Mouse (Mus musculus) induced T-regulatory cell, adult 2 months (primary cell): ENCODE results near the gene Relch.
A peak's percentile ranks its signal among the peaks of the same experiment; 100 is the strongest.
"Not testable (repeated sequence)": the region's sequence is repeated elsewhere in the genome, so short reads cannot be mapped to it uniquely, and the experiment has no call there.

Experiments used
- DNase-seq: peaks from one replicate; pipeline ENCODE4 v3.0.0-alpha.2; 2012; ENCODE audit warnings: low read depth

The Relch gene

DNA sequence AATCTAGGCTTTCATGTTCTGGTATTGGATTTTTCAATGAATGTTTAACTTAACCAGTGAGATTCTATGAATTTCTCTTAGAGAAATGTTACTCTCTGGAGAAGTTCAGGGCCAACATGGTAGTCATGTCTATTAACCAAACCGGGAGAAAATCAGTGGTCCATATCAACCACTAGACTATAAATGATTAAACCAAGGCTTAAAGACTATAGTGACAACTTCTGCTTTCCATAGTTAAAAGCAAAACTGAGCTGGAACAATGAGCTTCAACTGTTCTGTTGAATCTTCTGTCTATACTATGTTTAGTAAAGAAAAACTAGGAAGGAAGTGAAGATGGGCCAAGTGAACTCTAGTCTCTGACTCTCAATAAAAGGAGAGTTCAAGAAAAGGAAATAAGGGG is 82.8 kb downstream of the Relch start:
- DNase-seq: no peak

- DNase-seq: no peak
These were observed 83.4 kb downstream of the Relch start for GRCm38 (mm10) chr1:105746858-105747596.

DNA sequence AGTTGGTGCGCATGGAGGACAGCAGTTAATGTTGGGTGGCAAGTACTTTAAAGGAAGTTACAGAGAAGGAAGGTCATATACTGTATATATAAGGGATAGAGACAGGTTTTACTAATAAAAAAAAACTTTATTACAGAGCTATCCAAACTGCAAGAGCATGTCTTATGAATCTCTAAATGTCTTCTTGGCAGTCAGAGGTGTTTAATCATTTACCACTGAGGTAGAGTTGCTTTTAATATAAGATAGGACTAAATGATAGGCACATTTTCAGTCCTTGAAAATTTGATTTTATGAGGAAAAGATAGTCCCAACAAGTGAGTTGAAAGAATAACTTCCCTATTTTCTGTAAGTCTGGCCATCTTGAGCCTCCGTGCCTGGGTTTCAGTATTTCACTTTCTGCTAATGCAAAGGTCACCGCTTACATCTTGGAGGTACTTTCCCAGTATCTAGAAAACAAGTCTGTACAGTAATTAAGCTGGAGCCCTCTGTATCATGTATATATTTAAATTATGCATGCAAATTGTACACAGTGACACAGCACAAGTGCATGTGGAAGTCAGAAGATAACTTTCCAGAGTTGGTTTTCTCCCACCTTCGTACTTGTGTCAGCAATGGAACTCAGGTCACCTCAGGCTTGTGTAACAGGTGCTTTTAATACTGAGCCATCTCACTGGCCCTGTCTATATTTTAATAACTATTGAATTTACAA is 84.6 kb downstream of the Relch start:
- DNase-seq: no peak

DNA sequence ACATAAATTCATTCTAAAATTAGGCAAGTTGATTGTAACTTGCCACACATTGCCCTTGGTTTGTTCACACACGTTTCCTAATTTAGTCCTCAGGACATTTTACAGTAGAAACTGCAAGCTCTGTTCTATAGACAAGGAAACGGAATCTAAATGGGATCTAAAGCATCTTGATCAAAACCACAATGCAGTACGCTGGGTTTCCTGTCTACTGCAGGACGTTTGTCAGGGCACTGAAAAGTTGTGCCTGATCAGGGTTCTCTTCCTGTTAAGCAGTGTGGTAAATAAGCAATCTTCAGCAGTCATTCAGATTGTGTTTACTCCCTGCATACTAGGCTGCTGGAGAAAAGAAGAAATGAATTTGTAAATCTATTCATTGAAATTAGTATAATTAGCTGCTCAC is 88.5 kb downstream of the Relch start:
- peak; percentile 10 for DNase-seq

DNA sequence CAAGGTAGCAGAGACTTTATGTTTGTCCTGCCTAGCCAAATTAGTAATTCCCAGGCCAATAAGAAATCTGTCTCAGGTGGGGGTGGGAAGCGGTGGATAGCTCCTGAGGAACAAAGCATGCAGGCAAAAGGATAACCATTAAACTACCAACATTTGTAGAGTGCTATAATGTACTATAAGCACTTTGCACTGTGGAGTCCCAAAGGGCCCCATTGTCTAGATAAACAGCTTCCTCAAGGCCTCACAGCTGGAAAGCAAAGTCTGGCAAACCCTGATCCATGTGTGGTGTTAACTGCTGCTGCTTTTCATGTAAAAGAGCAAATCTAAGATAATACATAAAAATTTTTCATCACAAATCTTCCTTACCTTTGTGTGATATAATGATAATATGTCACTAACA is 89.3 kb downstream of the Relch start:
- no peak for DNase-seq

DNA sequence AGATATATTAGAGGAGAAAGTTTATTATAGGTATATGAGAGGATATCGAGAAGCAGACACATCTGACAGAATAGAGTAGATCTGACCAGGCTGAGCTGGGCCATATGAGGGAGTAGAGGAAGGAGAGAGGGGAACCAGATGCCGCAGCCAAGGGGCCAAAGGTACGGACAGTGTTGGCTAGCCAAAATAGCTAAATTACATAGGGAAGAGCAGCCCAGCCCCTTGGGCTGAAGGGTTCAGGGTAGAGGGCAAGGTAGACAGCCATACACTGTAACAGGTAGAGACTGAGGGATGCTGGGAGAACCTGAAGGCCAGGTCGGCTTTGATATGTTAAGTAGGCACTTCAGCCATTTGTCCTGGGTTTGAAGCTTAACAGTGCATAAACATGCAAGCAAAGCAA is 95.1 kb downstream of the Relch start:
- DNase-seq: no peak

- no peak for DNase-seq
These were observed 95.9 kb downstream of the Relch start for GRCm38 (mm10) chr1:105759422-105760165.

DNA sequence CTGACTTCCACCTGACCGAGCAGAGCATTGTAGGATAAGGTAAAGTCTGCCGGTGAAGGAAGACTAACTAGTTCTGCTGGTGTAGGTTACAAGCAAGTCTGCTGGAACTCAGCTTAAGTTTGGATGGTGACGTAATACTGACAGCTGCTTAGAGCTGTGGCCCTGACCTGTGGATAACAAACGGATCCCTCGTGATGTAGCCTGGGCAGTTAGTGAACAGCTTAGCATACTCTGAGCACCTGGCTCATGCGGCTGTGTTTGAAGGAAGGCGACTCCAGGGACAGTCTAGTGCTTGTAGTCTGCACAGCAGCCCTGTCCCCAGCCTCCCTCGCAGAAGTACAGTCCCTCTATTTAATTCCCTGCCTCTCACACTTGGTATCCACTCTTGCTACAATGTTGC is 101.9 kb downstream of the Relch start:
- no peak for DNase-seq

DNA sequence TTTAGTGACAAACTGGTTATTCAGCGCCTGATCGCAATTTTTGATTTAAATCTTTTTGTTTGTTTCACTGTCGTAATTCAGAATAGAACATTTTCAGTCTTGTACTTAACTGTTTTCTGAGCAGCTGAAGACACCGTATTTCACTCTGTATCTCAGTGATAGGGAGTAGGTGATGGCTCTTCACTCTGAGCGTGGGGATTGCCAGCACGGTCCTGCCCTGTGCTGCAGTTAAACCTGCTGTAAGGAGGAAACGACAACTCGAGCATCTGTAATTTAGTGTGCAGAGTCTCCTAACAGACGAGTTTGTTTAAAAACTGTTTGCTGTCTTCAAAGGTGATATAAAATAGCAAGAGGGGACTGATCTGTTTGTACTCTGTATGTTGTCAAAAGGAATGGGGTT is 102.4 kb downstream of the Relch start:
- DNase-seq: not testable (repeated sequence)

DNA sequence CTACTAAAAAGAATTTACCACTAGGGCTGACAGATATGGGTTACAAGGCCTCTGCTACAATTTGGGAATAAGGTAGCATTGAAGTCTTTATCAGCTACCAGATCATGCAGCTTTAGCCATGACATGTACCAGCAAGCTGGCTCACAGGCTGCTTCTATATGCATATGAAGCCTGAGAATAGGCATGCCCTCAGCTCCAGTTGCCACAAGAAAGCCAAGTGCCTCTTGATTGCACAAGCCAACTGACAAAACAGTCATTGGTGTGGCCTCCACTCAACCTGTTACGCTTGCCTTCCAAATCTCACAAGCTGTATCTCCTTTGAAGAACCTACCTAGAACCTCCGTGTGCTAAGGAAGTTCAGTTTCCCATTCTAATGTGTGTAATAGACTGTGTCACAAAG is 104.7 kb downstream of the Relch start:
- no peak for DNase-seq

GRCm38 (mm10) chr1:105770685-105771084 is 107.0 kb downstream of the Relch start:
- DNase-seq: no peak

DNA sequence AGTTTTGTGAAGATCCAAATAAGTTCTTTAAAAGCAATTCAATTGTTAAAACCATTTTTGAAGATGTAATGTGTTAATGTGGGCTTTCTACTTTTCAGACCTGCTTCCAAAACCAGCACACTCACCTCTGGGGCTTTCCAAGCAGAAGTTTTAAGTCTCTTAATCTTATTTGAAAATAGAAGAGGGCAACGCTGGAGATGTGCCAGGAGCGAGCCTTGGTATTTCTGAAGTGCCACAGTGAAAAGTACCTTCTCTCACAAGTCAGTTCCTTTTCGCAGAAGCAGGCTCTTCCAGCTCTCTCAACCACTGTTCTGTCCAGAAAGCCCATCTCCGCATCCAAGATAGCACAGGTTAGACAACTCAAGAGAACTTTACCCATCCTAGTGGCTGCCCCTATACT is 112.8 kb downstream of the Relch start:
- no peak for DNase-seq

DNA sequence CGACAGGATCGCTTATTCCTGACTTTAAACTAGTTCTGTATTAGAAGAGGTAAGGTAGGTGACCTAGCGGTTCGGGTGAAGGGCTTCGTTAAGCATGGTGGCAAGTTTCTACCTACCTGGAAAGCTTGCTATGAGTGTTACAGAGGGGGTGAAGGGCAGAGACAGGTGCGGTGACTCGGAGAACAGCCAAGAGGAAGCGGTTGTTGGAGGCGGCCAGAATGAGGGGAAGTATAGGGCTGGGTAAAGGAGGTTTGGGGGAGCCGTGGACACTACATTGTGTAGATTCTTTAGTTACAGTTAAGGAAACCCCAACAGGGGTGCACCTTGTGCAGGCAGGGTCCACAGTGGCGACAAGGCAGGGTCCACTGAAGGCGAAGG is 116.4 kb downstream of the Relch start:
- no peak for DNase-seq

- peak; percentile 42 for DNase-seq
These were observed 117.0 kb downstream of the Relch start, which contains the start of gene Tnfrsf11a for GRCm38 (mm10) chr1:105780457-105781364. TSS of gene Tnfrsf11a (plus strand) at chr1:105780718.

- no peak for DNase-seq
These were observed 117.9 kb downstream of the Relch start for GRCm38 (mm10) chr1:105781391-105782146.

DNA sequence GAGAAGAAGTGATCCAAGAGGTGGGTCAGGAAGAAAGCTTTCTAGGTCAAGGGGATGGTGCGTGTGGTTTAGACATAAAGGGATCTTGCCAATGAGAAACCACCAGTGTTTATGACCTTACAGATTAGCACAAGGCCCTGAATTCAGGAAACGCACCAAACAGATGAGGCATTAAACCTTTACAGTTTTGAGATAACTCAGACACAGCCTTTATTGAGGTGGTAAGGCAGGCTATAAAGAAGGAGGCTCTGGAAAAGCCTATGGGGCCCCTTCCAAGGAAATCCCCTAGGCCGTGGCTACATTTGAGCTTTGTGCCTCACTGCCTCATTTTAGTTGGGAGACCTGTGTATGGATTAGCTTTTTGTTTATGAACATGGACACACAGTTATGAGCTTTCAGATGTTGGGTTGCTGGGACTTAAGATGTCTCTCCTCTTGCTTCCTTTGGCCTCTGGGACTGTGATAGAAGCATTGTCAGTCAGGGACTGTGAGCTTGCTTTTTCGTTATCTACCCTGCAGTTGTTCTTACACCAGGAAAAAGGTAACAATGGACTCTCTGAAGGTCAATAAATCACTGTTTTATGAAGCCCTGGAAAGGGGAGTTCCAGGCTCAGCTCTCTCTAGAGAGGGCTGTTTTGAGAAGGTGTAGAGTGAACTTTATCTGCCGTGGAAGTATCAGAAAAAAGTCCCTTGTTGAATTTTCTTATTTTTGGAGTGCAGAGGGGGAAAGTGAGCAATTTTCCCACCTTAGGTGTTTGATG is 120.8 kb downstream of the Relch start:
- no peak for DNase-seq

GRCm38 (mm10) chr1:105785146-105785545 is 121.5 kb downstream of the Relch start:
- DNase-seq: no peak

DNA sequence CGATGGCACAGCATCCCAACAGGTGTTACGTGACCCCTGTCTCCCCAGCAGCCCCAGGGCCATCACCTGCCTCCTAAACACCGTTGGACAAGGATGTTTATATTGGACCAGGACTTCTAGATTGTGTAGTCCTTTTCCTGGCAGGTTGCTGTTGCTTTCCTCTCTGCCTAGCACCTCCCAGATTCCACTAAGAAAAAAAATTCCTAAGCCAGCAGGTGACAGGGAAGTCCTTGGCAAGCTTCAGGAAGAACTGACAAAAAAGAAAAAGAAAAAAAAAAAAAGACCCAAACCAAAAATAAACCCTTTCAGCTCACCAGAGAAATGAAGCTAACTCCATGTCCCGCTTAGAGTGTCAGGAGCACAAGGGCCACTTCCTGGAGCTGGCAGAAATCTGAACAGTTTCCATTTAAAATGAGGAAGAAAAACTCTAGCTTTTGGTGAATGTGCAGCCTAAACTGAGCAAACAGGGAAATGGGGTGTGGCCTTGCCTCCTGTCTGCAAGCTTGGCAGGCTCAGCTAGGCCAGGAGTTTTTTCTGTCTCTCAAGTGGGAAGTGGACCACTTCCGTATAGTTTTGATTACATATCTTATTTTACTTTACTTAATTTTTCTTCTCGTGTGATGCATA is 123.2 kb downstream of the Relch start:
- no peak for DNase-seq

DNA sequence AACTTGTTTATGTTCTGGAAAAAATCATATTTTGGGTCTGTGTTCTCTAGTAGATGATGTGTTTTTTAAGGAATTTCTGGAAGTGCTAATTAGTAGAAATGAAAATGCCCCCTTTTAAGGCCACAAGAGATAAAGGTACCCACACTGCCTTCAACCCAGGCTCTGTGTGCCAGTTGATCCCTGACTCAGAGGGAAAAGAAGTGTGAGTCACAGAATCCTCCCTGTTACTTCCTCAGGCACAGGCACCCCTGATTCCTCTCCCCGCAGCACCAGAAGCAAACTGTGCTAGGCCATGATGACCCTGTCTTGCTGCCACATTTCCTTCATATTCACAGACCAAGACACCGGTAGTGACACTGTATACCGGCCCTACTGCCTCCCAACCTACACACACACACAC is 126.4 kb downstream of the Relch start:
- DNase-seq: no peak

GRCm38 (mm10) chr1:105794670-105795069 is 131.0 kb downstream of the Relch start:
- no peak for DNase-seq
